Mouse (Mus musculus) layer of hippocampus, postnatal 14 days (tissue): ENCODE data around the gene Lrrk1. TPM values are rescaled to one million over a fixed set of nuclear protein-coding genes. Genes with fewer than 3 reads are reported as not detected.
A peak's percentile ranks its signal among the peaks of the same experiment; 100 is the strongest.

ENCODE experiments used
- DNase-seq, 2 experiments: peaks; one replicate each; pipeline ENCODE4 v3.0.0; 2021 to 2022; ENCODE audit warnings: low spot score in 2 of 2, mixed read lengths in 1 of 2
- total RNA-seq, 2 experiments: library from RNA; stranded (reverse); gene quantifications; 2 replicates each; pipeline ENCODE4 v1.2.3; 2021

Gene Lrrk1
- total RNA-seq, 2 experiments from 2014 or later: 2.5 to 3.6 TPM

DNA sequence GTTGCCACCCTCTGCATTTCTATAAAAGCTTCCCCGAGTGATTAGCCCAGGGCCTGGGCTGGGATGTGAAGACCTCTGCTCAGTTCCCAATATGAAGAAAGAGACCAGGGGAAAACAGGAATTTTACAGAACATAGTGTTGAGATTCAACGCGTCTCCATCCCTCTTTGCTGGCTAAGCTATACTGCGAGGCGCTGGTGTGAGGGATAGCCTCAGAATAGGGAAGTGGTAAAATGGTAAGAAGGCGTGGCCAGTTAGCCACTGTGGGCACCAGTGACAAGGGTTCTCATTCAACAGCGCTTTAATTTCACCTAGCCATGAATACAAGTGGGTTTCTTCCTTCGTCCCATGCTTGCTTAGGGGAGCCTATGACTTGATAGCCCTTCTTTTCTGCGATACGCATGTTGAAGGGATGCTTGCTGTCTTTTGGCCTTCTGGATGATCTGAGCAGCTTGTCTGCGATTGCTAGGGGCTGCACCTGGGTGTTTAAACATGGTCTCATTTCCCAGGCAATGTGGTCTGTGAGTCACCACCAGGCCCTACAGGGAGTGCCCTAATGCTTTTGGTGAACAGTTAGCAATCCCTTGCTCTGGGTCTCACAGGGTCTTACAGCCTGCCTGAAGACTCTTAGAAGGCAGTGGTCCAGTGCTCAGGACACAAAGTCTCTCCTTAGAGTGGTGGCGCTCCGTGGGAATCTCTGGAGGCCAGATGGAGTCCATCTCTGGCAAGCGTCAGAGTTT lies 84.1 kb downstream of the Lrrk1 start:
- no peak for DNase-seq

DNA sequence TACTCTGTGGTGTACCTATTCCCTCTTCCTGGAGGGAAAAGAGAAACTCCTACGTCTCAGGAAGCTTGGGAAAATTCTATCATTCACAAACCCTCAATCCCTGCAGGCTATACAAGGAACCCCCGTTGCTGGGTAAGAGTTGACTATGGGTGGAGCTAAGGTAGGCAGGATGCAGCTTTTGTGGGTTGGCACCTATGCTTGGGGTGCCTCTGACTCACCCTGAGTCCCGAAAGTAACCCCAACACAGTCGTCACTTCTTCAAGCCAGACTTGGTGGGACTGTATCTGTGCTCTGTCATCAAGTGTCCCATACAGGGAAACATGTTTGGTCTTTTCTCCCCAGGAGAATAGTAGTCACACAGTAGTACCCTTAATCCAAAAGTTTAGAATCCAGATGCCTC lies 86.7 kb downstream of the Lrrk1 start:
- DNase-seq: no peak

DNA sequence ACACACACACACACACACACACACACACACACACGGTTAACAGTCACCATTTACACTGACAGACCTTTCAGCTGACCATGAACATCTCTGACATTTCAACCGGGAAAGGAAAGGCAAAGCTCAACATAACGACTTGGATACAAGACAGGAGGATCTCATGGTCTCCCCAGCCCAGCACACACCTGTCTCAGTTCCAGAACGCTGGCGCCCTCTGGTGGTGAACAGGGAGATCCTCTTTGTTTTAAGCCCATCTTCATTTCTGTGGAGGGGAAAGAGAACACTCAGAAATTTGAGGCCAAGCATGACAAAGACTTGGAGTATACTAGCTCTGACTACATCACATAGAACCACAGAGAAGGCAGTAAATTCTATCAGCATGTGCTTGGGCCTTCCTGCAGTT lies 87.5 kb downstream of the Lrrk1 start:
- peak; percentile 70 to 87 for DNase-seq

DNA sequence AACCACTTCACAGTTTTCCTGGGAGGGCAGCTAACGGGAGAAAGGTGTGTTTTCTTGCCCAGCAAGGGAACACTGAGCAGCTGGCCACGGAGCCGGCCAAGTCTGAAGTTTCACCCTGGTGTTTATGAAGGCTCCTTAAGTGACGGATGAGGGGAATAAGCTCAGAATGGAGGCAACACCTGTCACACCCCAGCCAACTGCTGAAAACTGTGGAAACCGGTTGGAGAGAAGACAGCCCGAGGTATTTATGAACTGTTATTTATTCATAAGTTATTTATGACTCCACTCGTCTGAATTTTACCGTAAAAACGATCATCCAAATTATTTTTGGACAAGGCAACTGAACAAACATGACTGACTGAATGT lies 90.5 kb downstream of the Lrrk1 start:
- DNase-seq: no peak

DNA sequence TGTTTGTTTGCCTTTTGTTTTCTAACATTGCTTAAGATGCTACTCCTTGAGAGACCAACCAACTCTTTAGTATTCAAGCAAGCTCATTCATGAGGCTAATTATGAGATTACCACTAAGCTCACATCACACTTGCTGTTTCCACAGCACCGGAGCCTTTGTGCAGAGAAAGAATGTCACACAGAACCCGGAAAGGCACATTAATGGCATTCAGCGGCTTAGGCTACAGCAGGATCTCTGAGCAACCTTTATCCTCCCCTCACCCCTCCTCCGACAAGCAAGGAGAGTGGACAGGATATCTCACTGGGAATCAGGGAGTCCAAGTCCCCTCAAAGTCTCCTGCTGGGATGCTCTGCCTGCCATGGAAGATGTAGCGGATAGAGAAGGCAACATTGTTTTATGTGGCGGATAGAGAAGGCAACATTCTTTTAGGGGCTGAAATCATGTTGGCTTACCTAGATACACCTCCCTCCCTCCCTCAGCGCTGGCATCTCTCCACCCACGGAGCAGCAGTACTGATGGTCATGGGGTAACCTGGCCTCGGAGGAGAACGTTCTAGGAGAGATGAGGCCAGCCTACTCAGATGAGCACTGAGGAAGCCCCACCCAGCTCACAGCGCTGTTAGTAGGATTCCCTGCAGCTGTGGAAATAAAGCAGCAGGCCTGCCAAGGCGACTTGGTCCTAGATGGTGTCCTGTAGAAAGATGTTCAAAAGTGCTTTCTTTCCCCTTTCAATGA lies 91.1 kb downstream of the Lrrk1 start:
- DNase-seq: no peak

DNA sequence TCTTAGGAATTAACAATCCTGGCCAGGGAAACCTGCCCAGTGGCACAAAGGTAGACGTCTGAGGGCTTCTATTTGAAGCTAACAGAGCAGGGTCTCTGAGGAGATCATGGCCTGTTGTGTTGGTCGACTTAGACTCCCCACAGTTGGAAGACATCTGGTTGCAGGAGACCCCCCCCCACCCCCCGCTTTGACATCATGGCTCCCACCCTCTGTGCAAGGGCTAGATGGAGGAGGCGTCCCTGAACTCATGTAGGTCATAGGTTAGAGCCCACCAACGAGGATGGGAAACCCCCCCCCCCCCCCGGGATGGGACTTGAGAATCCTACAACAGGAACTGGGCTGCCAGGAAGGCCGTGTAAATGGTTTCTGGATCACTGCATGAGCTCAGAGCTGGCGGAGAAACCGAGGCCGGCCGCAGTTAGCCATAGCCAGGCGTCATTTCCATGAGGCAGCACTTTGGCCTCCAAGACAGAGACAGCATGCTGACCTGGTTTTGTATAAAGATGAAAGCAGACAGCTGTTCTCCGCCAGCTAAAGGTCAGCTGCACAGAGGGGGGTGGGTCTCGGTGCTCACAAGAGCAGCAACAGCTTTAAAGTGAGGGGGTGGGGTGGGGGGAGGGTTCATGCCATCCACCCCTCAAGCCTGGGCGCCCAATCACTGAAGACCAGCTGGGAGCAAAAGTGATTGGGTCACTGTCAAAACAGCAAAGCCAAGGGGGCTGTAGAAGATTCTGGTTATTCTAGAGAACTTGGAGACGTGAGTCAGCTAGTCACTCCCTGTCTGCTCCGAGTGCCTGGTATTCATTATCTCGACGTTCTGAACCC lies 95.4 kb downstream of the Lrrk1 start:
- no peak for DNase-seq

DNA sequence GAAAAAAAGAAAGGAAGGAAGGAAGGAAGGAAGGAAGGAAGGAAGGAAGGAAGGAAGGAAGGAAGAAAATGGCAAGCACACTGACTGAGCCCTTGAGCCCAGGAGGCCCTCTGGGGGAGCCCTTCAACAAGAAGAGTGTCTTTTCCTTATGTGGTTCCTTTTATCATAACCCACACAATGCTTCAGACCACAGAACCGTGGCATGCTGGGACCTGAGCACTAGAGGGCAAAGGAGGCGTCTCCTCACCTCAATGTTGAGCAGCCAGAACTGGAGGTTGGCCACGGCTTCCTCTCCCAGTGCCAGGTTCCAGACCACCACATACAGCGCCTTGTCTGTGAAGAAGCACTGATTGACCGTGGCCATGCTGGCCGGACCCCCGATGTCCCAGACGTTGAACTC lies 96.1 kb downstream of the Lrrk1 start:
- no peak for DNase-seq

DNA sequence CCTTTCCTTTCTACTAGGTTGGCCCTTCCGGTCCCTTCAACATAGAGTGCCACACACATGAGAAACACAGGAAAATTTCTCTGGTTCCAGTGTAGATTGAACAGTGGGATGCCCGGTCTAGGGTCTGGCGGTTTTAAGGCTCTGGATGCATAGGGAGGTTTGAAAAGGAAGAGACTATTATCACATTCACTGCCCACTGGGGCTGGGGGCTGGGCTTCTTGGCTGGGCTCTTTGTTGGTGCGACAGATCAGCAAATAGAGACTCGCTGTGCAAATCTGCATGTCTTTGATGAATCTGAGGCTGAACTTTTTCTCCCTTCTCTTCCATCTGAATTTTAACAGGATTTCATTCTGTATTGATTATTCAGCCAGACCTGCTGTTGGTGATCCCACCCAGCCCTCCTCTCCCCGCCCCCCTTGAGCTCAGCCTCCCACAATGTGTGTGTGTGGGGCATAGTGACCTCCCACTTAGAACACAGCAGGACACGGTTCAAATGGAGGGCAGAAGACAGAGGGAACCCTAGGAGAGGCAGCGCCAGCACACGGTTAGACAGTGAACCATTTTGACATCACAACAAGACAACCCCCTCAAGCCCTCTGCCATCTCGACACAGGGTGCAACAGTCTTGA lies 105.1 kb downstream of the Lrrk1 start:
- no peak for DNase-seq

DNA sequence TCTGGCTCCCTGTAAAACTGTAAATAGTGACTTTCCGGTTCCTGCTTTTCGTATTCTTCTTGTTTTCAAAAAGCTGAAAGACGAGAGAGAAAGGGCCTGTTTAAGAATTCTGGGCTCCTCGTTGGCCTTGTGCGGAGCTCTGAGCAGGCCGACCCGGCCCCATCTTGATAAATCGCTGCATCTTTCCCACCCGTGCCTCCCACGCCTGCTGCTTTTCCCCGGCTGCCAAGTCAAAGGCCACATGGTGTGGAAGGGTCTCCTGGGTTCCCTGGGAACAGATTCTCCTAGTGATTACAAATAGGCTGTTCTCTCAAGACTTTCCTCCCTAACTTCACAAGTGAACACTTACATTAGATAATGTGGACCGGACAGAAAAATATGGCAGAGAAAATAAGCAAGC lies 105.9 kb downstream of the Lrrk1 start:
- no peak for DNase-seq

DNA sequence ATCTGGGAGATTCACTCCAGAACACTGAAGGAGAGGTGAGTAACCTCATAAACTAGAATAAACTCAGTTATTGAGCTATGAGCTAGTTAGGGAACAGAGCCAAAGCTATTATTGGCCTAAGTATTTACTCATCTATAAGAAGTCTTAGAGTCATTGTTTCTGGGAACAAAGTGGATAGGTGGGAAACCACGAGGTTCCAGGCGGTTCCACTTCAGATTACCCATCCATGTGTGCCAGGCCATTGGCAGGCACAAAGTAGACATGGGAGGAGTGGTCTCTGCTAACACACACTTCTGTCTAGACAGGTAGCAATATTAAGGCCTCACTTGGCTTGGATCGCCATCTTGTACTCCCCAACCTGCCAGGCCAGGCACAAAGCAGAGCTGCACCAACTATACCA lies 110.1 kb downstream of the Lrrk1 start:
- no peak for DNase-seq

DNA sequence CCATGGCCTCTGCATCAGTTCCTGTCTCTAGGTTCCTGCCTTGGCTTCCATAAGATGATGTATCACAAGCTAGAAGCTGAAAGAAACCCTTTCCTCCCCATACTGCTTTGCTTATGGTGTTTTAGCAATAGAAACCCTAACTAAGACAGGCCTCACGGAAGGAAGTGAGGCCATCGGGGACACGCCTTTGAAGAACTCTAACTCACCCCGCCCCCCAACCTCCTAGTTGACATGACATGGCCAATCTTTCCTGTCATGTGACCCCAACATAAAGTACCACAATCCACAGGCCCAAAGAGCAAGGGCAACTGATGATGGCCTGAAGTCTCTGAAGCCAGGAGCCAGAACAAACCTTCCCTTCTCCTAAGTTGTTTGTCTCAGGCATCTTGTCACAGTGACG lies 114.7 kb downstream of the Lrrk1 start:
- DNase-seq: no peak

DNA sequence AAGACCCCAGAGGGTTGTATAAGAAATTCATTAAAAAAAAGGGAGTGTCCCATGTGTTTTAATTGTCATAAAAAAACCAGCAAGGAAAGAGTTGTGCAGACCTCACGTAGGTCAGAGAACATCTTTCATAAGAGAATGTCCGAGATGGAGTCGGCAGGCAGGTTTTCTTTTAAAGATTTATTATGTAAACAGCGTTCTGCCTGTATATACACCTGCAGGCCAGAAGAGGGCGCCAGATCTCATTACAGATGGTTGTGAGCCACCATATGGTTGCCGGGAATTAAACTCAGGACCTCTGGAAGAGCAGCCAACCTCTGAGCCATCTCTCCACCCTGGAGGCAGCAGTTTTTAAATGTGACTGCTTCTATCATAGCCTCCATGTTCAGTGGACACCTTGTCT lies 116.9 kb downstream of the Lrrk1 start:
- DNase-seq: no peak

DNA sequence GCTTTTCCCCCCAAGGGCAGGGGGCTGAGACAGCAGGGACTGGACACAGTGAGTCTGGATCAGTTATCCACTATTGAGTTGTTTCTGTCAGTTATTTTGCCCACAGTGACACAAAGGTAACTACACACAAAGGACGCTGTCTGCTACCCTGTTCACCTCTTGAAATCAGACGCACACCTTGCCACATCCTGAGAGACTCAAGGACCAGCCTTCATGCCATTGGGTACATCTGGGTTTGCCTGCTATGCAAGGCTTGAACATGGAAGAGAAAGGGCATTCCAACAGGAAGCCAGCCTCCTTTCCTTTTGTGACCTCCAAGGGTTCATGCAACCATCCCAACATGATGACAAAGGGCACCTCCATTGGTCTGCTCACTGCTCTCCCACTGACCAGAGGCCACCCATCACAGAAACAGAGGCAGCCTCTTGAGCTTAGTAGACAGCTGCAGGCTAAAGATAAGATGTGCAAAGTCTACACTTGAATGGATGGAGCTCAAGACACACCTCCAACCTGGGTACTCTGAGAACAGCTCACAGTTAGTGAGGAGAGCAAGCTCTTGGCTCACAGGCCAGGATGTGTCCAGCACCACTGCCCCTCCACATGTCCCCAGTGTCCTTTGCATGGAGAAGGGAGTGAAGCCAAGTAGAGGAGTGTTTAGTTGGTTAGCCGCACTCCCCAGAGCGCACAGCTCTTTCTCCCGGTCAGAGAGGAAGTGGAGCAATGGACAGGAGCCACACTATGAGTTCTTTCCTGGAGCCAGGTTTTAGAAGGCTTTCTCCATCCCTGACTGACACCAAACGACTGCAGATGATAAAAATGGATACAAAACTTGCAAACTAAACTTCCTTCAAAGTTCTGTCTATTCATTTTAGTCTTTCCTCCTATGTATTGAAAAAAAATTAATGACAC lies 121.0 kb downstream of the Lrrk1 start:
- DNase-seq: no peak

DNA sequence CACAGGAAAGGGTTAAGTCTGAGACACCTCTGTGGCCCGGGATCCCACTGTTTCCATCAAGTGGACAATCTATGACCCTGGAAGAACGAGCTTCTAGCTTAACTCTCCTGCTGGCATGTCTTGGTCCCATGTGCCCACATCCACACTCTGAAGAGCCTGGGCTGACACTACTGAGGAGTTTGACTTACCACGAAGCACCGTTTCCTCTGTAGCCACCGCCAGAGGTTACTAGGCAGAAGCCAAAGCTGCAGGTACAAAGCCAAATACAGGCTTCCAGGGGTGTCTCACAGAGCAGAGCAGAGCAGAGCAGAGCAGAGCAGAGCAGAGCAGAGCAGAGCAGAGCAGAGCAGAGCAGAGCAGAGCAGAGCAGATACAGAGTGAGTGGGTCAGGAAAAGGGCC lies 124.7 kb downstream of the Lrrk1 start:
- no peak for DNase-seq

DNA sequence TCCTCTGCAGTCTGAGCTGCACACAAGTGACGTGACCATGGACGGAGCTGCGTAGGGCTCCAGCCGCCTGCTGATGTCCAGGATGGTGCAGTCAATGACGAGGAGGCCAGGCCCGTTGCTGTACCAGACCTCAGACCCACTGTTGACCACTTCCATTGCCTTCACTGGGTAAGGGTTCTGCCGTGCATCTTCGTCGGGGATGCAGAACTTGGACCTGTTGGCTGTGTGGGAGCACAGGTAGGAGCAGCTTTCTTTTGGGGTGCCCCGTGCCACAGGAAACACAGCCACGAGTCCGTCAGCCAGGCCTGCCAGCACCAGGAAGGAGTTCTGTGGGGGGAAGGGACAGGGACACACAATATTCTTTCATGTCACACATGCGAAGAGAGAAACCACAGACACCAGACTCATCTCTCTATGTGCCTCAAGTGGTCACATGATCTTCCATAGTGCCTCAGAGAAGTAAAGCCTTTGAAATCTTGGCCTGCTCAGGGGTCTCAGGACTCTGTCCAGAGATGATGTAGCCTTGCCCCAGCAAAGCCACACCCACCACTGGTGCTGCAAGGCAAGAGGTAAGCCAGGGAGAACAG lies 125.5 kb downstream of the Lrrk1 start:
- DNase-seq: no peak

DNA sequence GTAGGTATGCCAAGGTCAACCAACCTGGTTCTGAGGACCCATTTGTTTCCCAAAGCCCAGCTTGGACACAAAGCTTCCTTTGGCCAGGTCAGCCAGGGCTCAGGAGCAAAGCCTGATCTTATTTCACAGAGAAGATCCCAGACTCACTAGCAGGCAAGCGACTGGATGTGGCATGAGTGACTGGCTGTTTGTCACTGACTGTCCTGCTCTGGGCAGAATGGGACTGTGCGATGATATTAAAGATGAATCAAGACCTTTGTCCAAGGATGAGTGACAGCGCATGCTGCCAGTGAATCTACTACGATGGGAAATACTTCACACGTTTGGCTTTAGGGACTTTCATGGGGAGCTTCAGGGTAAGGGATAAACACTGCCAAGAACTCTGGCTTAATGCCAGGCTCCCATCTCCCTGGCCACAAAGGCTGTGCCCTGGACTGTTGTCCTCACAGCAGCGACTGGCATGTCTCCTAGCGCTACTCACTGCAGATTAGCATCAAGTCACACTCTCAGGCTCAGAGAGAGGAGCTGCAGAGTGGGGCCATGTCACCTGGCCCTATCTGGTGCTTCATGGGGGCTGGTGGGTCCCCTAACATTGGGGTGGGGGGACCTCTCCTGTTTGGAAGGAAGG lies 127.3 kb downstream of the Lrrk1 start:
- no peak for DNase-seq

DNA sequence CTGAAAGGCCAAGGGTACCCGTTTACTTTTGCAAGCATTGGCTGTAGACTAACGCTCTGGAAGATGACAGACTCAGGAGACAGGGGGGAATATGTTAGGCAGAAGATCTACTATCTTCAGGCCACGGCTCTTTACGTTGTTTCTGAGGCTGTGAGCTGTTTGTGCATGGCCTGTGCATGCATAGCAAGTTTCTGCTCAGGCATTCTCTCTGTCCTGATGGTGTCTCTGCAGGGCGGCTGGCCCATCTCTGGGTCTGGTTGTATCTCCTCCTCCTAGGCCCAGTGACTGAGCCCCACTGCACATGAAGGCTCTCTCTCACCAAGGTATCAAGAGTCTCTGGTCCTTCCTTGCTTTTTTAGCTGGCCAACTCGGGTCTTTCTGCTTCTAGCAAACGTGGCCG lies 127.9 kb downstream of the Lrrk1 start:
- no peak for DNase-seq

DNA sequence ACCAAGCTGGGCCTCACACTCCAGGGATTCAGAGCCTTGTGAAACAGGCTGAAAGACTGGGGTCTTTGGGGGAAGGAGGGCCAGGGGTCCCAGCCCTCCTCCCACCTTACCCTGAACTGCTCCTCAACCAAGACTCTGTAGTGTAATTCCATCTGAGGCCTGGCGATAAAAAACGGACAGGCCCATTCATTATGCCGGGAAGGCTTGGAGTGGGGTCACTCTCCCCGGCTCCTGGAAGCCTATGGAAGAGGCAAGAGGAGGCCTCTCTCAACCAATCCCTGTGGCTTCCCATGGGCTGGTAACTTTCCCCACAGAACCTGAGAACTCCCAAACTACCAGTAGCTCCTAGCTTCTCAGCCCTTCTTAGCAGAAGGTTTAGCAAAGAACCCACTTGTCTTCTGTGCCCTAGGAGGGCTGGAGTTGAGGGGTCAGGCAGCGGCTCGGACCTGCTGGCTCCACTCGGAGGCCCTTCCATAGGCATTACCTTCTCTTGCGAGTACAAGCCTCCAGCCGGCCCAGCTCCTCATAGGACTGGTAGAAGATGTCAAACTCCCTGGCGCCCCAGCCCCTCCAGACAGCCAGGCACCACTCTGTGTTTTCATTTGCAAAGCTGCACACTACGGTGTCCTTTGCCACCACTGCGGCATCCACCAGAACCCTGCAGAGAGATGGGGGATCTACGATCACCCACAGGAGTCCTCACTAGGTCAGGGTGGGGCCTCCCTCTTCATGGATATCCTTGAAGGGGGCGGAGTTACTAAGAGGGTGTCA lies 128.5 kb downstream of the Lrrk1 start:
- no peak for DNase-seq

DNA sequence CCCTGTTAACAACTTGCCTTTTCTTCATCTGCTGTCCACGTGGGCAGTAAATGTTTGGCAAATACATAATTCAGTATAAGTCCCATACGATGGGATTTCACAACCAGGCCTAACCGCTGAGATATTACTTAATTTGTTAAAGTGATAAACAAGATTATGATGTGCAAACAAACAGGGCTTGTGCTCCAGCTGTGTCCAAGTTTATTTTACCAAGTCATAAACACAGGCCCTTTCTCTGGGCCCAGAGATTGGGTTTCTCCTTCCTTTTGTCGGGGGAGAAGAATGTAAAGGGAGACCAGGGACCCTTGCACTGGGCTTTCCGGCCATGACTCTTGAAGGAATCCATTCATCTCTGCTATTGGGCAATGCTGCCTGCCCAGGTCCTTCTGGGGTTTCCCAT lies 129.2 kb downstream of the Lrrk1 start:
- DNase-seq: no peak
